Mouse (Mus musculus) heart, postnatal 0 days (tissue): ENCODE measurements around the gene Hcn2.

Source experiments
- CTCF ChIP-seq: IDR thresholded peaks from 2 replicates; pipeline ENCODE4 v1.5.1; 2016; ENCODE audit warnings: antibody characterized with exemption, control low read depth, low read depth
- EP300 ChIP-seq: IDR thresholded peaks from 2 replicates; pipeline ENCODE4 v1.6.1; 2016; ENCODE audit warnings: antibody characterized with exemption, low read depth

- TF ChIP-seq CTCF (no peak), EP300 (no peak)
Measured at GRCm38 (mm10) chr10:79766001-79766507, 49.6 kb downstream of the Hcn2 start.
